Mouse (Mus musculus): ENCODE results near the gene Cped1. TPM values are rescaled to one million over a fixed set of nuclear protein-coding genes. Genes with fewer than 3 reads are reported as not detected.
A peak's percentile ranks its signal among the peaks of the same experiment; 100 is the strongest.

Cped1 gene
- total RNA-seq, 2 experiments from 2014 or later = 15.9 to 20.2 TPM

- intact Hi-C loops (cut with DNase I) = no loop called here
- no peak for DNase-seq
These were observed 7.4 kb downstream of the Cped1 start for GRCm38 (mm10) chr6:21993070-21993469.

- intact Hi-C loops (cut with DNase I) = no loop called here
- no peak for DNase-seq
These were observed 12.4 kb downstream of the Cped1 start for GRCm38 (mm10) chr6:21998131-21998530.

- DNase-seq = no peak
- intact Hi-C loops (cut with DNase I) = no loop called here
These were observed 13.3 kb downstream of the Cped1 start for GRCm38 (mm10) chr6:21999025-21999424.

GRCm38 (mm10) chr6:22000086-22000485 lies 14.4 kb downstream of the Cped1 start:
- intact Hi-C loops (cut with DNase I) = loop anchor here (5.0 kb wide), 1 partner anchor 47 kb away; no protein-coding TSS in a partner anchor
- DNase-seq = no peak

- no peak for DNase-seq
- intact Hi-C loops (cut with DNase I) = loop anchor here (5.0 kb wide), 1 partner anchor 46 kb away; no protein-coding TSS in a partner anchor
These were observed 15.2 kb downstream of the Cped1 start for GRCm38 (mm10) chr6:22000881-22001280.

GRCm38 (mm10) chr6:22001284-22001916 lies 15.7 kb downstream of the Cped1 start:
- intact Hi-C loops (cut with DNase I) = loop anchor here (5.0 kb wide), 1 partner anchor 46 kb away; no protein-coding TSS in a partner anchor
- peak; percentile 66 to 82 for DNase-seq

GRCm38 (mm10) chr6:22002521-22003199 lies 16.9 kb downstream of the Cped1 start:
- intact Hi-C loops (cut with DNase I) = loop anchor here (5.0 kb wide), 1 partner anchor 45 kb away; no protein-coding TSS in a partner anchor
- peak; percentile 43 to 64 for DNase-seq

- peak; percentile 53 to 71 for DNase-seq
These were observed 17.5 kb downstream of the Cped1 start for GRCm38 (mm10) chr6:22003200-22003587.

GRCm38 (mm10) chr6:22003959-22004543 lies 18.3 kb downstream of the Cped1 start:
- intact Hi-C loops (cut with DNase I) = loop anchor here (5.0 kb wide), 1 partner anchor 43 kb away; no protein-coding TSS in a partner anchor
- no peak for DNase-seq

More at GRCm38 (mm10) chr6:22003200-22003587, 17.5 kb downstream of the Cped1 start:
- intact Hi-C loops (cut with DNase I) = loop anchor here (5.0 kb wide), 1 partner anchor 44 kb away; no protein-coding TSS in a partner anchor

GRCm38 (mm10) chr6:22008346-22008745 lies 22.6 kb downstream of the Cped1 start:
- no peak for DNase-seq
- intact Hi-C loops (cut with DNase I) = no loop called here

- no peak for DNase-seq
- intact Hi-C loops (cut with DNase I) = no loop called here
These were observed 24.5 kb downstream of the Cped1 start for GRCm38 (mm10) chr6:22010258-22010657.

GRCm38 (mm10) chr6:22010761-22011281 lies 25.1 kb downstream of the Cped1 start:
- intact Hi-C loops (cut with DNase I) = no loop called here
- no peak for DNase-seq

GRCm38 (mm10) chr6:22011546-22011945 lies 25.8 kb downstream of the Cped1 start:
- no peak for DNase-seq
- intact Hi-C loops (cut with DNase I) = no loop called here

- intact Hi-C loops (cut with DNase I) = no loop called here
- DNase-seq = no peak
These were observed 26.4 kb downstream of the Cped1 start for GRCm38 (mm10) chr6:22012099-22012498.

GRCm38 (mm10) chr6:22012501-22012900 lies 26.8 kb downstream of the Cped1 start:
- DNase-seq = no peak
- intact Hi-C loops (cut with DNase I) = no loop called here

GRCm38 (mm10) chr6:22013394-22013793 lies 27.7 kb downstream of the Cped1 start:
- intact Hi-C loops (cut with DNase I) = no loop called here
- no peak for DNase-seq

GRCm38 (mm10) chr6:22014291-22014911 lies 28.7 kb downstream of the Cped1 start:
- intact Hi-C loops (cut with DNase I) = no loop called here
- no peak for DNase-seq

GRCm38 (mm10) chr6:22017631-22018030 lies 31.9 kb downstream of the Cped1 start:
- intact Hi-C loops (cut with DNase I) = no loop called here
- DNase-seq = no peak

- DNase-seq = no peak
- intact Hi-C loops (cut with DNase I) = loop anchor here (1.0 kb wide), 1 partner anchor 33 kb away; no protein-coding TSS in a partner anchor
These were observed 33.2 kb downstream of the Cped1 start for GRCm38 (mm10) chr6:22018768-22019445.

- peak; percentile 39 to 47 for DNase-seq
- intact Hi-C loops (cut with DNase I) = loop anchor here (1.0 kb wide), 1 partner anchor 33 kb away; no protein-coding TSS in a partner anchor
These were observed 33.9 kb downstream of the Cped1 start for GRCm38 (mm10) chr6:22019637-22020036.
